Mouse (Mus musculus): ENCODE results near the gene Tfeb.

The Tfeb gene

DNA sequence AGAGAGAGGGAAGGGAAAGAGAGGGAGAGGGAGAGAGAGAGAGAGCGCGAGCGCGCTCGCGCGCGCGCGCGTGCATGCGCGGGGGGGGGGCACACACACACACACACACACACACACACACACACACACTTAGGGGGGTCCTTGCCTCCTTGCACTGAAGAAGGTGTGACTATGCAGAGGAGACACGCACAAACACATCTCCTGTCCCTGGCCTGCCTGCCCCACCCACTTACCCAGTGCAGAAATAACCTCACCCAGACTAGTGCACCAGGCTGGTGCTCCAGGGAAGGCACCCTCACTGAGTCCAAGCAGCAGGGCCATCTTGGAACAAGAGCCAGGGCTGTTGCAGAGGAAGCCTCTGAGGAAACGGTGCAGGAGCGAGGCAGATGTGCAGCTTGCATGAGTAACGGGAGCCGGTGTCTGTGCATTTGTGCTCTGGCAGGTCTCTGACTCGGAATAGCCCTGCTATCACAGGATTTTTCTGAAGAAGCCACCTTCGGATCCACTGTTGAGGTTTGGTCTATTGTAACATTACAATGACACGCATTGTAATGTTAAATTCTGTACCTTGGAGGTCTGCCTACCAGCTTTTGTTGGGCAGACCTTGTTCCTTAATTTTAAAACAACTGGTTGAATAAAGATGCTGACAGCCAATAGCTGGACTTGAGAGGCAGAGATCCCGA is 23.8 kb upstream of the Tfeb start:
- no peak for DNase-seq

DNA sequence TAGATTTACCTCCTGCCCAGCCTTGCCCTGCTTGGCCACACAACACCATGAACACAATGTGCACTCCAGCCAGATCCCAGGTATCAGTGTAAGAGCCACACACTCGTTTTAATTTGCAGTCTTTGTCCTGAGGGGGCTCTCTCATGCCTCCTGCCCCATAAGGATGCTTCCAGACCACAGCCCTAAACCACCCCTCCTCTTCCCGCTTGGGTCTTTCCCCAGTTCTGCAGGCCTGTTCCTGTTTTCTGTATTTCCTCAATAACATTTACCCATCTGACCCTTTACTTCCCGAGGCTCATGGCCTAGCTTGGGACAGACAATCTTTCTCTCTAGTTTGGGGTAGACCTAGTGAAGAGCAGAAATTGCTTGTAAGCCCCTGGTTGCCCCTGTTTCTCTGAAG is 21.8 kb upstream of the Tfeb start:
- no peak for DNase-seq

- no peak for DNase-seq
Measured at GRCm38 (mm10) chr17:47721183-47721582, 15.6 kb upstream of the Tfeb start.

GRCm38 (mm10) chr17:47726566-47726965 is 10.3 kb upstream of the Tfeb start, which contains the start of gene Pgc:
Pgc (plus strand) TSS chr17:47726842.
- DNase-seq, result no peak

- DNase-seq, result peak; percentile 37
Measured at GRCm38 (mm10) chr17:47730633-47731575, 5.9 kb upstream of the Tfeb start.

- DNase-seq, result no peak
Measured at GRCm38 (mm10) chr17:47735553-47736100, 1.2 kb upstream of the Tfeb start.

DNA sequence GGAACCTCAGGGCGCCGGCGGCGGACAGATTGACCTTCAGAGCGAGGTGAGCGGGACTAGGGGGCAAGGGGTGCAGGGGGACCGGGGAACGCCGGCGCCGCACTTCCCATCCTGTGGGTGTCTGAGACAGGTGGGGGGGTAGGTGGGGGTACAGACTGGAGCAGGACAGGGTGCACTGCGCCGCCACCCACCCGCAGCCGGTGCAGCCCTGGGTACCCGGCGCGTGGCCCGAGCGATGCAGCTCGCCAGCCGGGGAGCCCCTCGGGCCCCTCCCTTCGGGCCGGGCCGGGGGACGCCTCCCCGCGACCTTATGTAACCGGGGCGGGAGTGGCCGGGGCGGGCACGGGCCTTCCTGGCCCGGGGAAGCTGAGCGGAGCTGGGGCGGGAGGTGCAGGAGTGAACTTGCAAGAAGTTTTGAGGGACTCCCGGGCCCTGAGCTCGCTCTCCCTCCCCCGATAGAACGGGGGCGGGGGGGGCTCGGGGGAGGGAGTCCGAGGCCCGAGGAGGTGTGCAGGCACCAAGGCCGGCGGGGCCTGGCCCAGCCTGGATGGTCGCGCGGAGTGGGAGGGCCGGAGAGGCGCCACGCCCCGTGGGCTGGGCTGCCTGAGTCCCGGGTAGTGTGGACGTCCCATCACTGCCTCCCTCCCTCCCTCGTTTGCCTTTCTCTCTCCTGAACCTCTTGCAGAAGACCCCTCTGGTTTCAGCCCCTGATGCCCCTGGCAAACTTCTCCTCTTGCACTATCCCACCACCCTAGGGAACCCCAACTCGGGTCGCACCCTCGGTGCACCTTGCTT is 638 bp downstream of the Tfeb start:
- DNase-seq, result peak; percentile 90

GRCm38 (mm10) chr17:47738066-47738878 is 1.4 kb downstream of the Tfeb start:
- DNase-seq, result peak; percentile 56

- no peak for DNase-seq
Measured at GRCm38 (mm10) chr17:47738879-47739798, 2.3 kb downstream of the Tfeb start.

DNA sequence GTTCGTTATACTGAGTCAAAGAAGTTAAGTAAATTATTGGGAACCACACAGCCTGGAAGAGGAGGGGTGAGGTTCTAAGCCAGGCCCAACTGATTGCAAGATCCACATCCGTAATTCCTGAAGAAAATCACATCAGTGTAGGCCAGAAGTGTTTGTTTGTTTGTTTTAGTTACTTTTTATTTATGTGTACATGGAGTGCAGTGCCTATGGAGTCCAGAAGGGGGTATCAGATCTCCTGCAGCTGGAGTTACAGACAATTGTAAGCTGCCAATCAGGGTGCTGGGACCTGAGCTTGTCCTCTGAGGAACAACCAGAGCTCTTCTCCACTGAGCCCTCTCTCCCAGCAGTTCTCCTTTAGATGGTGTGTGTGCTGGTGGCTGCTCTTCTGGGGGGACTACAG is 3.4 kb downstream of the Tfeb start:
- DNase-seq, result no peak

DNA sequence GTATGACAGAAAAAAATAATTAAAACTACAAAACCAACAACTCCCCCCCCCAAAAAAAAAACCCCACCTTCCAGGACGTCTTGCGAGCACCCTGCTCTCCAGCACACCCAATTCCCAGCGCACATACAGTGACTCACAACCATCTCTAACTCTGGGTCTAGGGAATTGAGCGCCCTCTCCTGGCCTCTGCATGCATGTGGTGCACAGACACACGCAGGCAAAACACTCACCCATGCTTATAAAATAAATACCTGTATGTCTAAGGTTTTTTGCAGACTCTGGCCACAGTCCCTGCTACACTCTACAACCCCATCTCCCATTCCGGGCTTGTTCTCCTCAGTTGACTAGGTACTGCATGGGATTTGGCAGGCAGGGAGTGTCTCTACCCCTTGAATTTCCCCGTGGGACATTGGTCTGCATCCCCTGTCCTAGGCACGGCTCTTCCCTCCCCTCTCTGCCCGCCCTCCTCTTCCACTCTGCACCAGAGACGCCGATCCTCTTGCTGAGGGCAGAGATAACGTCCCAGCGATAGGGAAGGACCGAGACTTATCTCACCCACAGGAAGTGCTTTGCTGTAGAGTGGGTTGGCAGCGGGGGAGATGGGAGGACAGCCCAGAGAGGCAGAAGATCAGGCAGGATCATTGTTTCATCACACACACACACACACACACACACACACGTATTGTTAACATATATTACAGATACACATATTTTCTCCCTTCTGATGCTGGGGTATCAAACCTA is 6.3 kb downstream of the Tfeb start:
- no peak for DNase-seq

DNA sequence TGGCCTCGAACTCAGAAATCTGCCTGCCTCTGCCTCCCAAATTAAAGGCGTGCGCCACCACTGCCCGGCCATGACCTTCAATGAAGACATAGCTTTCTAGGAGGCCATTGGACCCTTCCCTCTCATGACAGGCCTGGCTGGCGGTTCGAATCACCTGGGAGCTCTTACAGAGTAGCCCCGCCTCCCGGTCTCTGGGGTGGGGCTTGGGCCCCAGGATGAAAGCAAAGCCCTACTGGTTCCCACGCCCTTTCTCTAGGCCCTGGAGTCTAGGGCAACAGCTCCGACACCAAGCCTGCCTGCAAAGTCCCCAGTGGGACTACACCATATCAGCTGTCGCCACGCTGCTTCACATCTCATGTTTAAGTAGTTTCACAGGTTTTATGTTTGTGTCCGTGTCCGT is 7.3 kb downstream of the Tfeb start:
- DNase-seq, result no peak

DNA sequence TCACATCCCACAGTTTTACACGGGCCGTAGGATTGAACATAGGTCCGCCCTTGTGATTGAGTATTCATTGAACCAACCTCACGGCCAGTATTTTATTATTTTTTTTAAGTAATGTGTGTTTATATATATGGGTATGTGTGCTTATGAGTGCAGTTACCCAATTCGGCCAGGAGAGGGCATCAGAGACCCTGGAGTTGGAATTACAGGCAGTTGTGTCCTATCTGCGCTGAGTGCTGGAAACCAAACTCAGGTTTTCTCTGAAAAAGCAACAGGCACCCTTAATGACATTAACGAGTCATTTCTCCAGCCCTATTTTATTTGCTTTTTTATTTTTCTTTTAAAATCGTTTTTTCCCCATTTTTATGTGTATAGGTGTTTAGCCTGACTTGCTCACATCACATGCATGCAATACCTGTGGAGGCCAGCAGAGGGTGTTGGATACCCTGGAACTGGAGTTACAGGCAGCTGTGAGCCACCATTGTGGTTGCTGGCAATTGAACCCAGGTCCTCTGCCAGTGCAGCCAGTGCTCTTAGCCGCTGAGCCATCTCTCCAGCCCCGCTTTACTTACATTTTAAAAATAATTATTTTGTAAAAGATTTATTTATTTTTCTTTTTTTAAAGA is 8.0 kb downstream of the Tfeb start:
- DNase-seq, result peak; percentile 39

DNA sequence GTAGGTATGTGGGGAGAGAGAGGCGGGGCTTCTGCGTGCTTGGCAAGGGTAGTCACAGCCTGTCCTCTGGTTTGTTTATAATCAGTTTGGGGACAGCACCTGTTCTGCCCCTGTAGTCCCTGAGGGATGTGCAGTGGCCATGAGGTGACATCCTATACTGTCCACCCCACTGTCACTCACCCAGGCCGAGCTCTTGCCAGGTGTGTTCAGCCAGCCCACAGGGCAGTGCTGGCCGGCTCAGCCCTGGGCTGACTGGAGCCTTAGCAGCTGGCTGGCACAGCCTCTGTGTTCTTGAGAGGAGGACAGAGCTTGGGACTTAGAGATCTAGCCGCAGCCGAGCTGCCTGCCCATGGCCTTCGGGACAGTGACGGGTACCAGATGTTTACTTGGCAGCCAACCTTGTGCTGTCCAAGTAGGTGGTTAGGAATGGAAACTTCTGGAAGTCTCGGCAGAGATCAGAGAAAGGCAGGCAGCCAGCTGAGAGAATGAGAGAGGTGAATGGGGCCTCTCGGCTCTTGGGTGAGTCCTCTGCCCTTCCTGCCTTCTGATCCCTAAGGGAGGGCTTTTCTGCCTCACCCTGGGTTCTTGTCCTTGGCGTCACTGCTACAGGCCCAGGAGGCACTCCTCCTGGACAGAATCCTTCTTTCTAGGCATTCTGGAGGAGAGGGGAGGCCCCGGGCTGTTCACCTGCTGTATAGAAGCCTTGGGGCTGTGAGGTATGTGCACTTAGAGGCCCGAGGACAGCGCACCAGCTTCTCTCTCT is 12.1 kb downstream of the Tfeb start:
- peak; percentile 73 for DNase-seq

DNA sequence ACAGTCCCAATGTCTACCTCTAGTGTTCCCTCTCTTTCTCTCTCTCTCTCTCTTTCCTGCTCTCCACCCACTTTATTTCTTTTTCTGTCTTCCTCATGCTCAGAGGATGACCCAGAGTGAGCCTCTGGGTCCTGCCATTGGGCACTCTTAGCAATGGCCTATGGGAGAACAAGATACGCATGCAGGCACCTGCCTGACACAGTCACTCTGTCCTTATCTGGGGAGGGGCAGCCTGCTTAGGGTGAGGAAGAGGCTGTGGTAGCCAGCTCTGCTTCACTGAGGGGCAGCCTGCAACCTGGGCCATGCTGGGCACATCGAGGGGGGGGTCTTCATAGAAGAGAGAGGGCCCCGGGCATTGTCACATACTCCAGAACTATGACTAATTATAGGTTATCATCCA is 12.8 kb downstream of the Tfeb start:
- no peak for DNase-seq

DNA sequence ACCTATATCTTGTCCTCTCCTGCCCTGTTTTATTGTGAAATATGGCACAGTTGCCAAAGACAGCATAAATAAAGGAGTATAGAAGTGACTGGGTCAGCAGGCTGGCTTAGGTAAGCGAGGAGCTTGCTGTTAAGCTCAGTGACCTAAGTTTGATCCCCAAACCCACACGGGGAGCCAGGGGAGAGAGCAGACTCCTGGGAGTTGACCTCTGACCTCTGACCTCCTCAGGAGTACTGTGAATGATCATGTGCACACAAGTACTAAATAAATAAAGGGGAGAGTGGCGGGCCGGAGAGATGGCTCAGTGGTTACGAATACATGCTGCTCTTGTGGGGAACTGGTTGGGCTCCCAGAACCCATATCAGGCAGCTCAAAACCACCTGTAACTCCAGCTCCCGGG is 13.3 kb downstream of the Tfeb start:
- no peak for DNase-seq

DNA sequence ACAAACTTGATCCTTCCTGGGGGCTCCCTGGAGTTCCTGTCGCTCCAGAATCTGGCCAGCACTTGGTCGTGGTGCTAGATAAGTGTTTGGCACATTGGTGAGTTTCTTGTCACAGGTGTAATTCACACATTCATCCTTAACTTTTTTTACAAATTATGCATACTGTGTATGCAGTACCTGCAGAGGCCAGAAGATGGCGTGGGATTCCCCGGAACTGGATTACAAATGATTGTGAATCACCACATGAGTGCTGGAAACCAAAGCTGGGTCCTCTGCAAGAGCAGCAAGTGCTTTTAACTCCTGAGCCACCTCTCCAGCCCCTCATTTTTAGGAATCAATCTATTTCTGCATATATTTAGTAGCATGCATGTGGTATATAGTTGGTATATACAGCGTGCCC is 15.0 kb downstream of the Tfeb start:
- no peak for DNase-seq

- no peak for DNase-seq
Measured at GRCm38 (mm10) chr17:47753130-47753775, 16.4 kb downstream of the Tfeb start.

Measured in lung, postnatal 14 days (tissue).